Mouse (Mus musculus) right cerebral cortex, adult 18-20 months (tissue): ENCODE data around the gene Bend5.

Experiments used
- DNase-seq: peaks from one replicate; pipeline ENCODE4 v3.0.0; 2022; ENCODE audit warnings: mixed read lengths

Gene Bend5

DNA sequence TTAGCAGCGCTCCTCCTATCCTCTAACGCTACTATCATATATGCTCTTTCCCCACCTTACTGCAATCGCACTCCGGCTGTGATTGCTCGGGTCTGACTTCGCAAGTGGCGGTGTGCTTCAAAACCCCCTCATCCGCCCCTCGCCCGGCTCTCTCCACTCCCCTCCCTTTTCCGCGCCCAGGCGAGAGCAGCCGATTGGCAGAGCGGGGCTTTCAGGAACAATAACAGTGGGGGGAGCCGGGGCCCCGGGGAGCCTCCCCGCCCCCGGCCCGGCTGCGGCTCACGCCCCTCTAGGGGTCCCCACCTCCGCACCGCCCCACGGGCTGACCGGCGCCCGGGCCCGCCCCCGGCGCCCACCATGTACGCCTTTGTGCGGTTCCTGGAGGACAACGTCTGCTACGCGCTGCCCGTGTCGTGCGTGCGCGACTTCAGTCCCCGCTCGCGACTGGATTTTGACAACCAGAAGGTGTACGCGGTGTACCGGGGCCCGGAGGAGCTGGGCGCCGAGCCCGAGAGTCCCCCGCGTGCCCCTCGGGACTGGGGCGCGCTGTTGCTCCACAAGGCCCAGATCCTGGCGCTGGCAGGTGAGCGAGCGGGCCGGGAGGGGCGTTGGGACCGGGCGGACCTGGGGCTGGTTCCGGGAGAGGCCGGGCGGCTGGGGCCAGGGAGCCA, at the start of gene Bend5:
Bend5 (plus strand) TSS at position 189 of the 671 bp plus-strand sequence.
- DNase-seq: peak; percentile 72

DNA sequence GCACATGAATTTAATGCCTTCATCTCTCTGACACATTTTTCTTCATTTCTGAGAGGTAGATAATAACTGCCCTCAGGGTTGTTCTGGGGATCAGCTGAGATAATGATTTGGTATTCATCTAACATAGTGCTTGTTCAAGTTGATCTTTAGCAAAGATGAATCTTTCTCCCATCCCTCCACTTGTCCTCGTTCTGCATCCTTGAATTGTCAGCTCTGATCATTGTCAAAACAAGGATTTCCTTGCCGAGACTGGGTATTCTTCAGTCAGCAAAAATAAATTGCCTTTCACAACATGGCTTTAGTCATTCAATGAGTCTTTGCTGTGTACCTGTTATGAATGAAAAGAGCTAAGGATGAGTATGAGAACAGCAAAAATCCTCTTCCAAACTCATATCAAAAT, 47.0 kb upstream of the Bend5 start:
- no peak for DNase-seq

DNA sequence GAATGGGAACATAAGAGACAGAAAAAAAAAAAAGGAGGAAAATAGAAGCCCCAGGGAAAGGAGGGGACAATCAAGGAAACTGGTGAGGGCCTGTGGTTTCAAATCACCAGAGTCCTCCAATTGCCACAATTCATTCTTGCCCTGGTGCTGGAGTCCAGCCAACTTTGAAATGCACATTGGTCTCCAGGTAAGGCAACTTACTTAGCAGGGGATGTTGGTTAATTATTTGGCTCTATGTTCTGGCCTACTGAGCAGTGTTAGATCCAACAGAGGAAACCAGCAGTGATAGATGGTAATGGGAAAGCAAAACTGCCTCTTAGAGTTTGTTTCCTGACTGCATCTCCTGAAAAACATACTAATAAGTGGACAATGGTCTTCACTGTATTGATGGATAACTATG, 37.6 kb upstream of the Bend5 start:
- no peak for DNase-seq

GRCm38 (mm10) chr4:111378071-111378470, 36.7 kb upstream of the Bend5 start:
- DNase-seq: no peak

- DNase-seq: no peak
These were observed 31.7 kb upstream of the Bend5 start for GRCm38 (mm10) chr4:111383101-111383500.

GRCm38 (mm10) chr4:111390736-111391135, 24.1 kb upstream of the Bend5 start:
- DNase-seq: no peak

- no peak for DNase-seq
These were observed 15.0 kb upstream of the Bend5 start for GRCm38 (mm10) chr4:111399784-111400183.

GRCm38 (mm10) chr4:111400676-111401075, 14.1 kb upstream of the Bend5 start:
- no peak for DNase-seq

GRCm38 (mm10) chr4:111403243-111403642, 11.6 kb upstream of the Bend5 start:
- DNase-seq: no peak

DNA sequence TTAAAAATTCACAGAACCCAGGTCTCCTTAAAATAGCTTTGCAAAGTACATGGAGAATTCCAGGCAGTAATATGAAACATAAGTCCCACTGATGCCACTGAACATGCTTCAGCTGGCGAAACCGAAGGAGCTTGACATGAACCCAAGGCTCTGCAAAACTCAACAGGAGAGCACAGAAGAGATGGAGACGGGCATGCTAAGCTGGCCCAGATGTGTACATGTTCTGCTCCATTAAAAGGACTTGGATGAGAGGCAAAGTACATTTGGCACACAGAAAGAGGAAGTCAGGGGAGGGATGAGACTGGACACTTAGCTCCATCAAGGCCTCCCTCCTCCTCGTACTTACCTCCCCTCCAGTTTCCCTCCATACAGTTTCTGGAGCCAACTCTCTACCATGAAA, 4.1 kb upstream of the Bend5 start:
- no peak for DNase-seq

GRCm38 (mm10) chr4:111414399-111414798, 407 bp upstream of the Bend5 start:
- DNase-seq: no peak

DNA sequence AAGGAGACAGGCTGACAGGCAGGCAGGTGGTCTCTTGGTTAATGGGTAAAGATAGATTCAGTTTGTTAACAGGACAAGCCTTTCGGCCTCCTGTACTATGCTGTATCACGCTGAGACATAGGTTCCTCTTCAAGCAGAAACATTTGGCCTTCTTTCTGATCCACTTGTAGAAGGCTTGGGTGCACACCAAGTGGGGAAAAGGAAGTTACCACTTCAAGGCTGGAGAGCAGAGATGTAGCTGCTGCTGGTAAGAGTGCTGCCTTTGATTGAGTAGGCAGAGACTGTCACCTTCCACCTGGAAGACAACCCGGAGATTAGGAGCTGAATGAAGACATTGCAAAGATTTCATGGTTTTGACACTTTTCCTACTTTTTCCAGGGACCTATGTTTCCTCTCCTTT, 1.3 kb downstream of the Bend5 start:
- DNase-seq: no peak

GRCm38 (mm10) chr4:111416551-111416950, 1.7 kb downstream of the Bend5 start:
- no peak for DNase-seq

- no peak for DNase-seq
These were observed 2.9 kb downstream of the Bend5 start for GRCm38 (mm10) chr4:111417716-111418115.

DNA sequence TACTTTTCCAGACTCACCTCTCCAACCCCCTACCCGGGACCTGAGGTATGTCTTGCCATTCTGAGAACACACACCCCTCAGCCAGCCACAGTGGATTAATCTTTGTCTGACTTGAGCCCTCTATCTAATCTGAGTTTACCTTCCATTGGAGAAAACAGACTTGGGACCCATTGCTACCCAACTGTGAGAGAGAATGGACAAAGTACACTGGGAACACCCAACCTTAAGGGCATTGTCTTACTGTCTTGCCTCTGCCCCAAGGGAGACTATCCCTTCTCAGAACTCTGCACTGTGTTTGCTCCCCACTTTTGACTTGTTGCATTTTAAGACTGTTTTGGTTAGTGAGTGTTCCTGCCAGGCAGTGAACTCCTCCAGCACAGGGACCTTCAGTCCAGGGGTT, 4.7 kb downstream of the Bend5 start:
- DNase-seq: no peak

- no peak for DNase-seq
These were observed 5.2 kb downstream of the Bend5 start for GRCm38 (mm10) chr4:111420031-111420430.

GRCm38 (mm10) chr4:111420955-111421354, 6.1 kb downstream of the Bend5 start:
- DNase-seq: no peak

GRCm38 (mm10) chr4:111421785-111422184, 7.0 kb downstream of the Bend5 start:
- DNase-seq: no peak

- no peak for DNase-seq
These were observed 9.7 kb downstream of the Bend5 start for GRCm38 (mm10) chr4:111424371-111424950.

DNA sequence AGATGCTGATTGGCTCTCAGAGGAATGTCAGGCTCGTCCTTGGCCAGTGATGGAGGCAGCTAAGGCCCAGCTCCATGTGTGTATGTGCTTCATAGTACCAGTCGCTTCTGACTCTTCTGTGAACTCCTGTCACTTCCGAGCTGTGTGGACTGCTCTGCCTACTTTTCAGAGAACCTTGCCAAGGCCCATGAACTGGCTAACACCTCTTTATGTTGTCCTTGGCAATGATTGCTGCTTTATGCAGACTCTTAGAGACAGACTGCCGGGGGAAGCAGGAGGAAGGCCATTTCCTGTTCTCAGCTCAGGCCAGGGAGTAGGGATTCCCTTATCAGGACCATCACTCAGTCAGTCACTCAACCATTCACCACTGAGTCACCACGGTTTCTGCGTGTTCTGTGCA, 10.4 kb downstream of the Bend5 start:
- DNase-seq: no peak

GRCm38 (mm10) chr4:111431186-111431585, 16.4 kb downstream of the Bend5 start:
- no peak for DNase-seq

DNA sequence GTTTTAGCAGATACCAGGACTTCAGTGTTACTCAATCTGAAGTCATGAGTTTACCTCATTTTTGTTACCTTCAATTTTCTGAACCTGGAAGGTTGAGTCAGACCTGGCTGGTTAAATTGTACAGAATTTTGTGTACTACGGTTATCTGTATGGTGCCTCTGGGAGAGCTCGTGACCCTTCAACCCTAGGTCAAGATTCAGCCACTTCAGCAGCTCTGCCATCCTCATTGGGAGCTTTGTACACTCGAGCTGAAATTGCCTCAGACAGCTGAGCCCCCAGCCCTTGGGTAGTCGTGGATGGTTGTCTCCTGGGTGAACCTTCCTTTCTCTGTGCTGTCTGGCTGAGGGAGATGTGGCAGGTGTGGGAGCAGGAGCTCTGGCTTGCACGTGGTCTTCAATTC, 17.2 kb downstream of the Bend5 start:
- DNase-seq: no peak

DNA sequence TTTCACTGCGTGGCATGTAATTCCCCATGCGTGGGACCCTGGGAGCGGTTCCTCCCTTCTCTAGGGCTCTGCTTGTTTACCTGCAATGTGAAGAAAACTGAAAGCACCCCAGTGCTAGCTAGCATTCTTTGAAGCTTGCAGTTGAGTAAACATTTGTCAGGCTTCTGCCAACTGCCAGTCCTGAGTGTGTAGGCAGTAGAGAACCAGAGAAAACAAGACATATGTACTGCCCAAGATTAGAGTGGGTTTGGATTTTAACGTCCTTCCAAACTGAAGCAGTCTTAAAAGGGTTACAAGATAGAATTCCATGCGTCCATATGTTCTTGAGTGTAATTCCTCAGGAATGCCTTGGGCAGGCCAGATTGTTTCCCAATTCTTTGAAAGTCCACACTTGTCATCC, 17.6 kb downstream of the Bend5 start:
- no peak for DNase-seq

DNA sequence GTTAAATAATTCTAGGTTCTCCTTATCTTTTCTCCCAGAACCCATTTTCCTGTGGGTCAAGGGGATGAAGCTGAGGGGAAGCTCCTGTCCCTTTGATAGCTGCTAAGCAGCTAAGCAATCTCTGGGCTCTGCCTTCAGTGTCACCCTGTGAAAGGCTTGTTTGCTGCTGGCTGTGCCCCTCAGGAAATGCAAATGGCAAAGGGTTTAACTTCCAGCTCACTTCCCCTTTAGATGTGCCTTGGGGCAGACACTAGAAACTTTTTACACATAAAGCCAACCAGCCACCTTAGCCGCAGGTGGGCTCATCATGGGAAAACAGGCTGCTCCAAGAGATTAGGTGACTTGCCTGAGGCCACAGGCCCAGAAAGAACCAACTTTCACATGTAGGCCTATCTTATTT, 26.9 kb downstream of the Bend5 start:
- DNase-seq: no peak
